Mouse (Mus musculus) forebrain, embryonic 12.5 days (tissue): ENCODE results near the gene Sema6d. TPM values are rescaled to one million over a fixed set of nuclear protein-coding genes. Genes with fewer than 3 reads are reported as not detected.

Experiments
- ATAC-seq: fragments of 200-750 bp; cut with Nextera tagmentation; 2 replicates; pipeline ENCODE4 v1.8.0; 2017; ENCODE audit warnings: moderate TSS enrichment; ENCODE audit not compliant: low FRiP score
- H3K27ac ChIP-seq: fragments of 300-500 bp; sonication (generic); 2 replicates; pipeline ENCODE4 v1.5.1; 2016; ENCODE audit warnings: mild to moderate bottlenecking
- H3K27me3 ChIP-seq: fragments of 300-500 bp; sonication (generic); 2 replicates; pipeline ENCODE4 v1.6.1; 2016; ENCODE audit warnings: mild to moderate bottlenecking
- H3K36me3 ChIP-seq: fragments of 300-500 bp; sonication (generic); replicated peaks from 2 replicates; pipeline ENCODE4 v1.6.1; 2016; ENCODE audit warnings: mild to moderate bottlenecking
- H3K4me1 ChIP-seq: fragments of 300-500 bp; sonication (generic); 2 replicates; pipeline ENCODE4 v1.6.1; 2016
- H3K4me2 ChIP-seq: fragments of 300-500 bp; sonication (generic); 2 replicates; pipeline ENCODE4 v1.6.1; 2016; ENCODE audit warnings: mild to moderate bottlenecking, moderate library complexity
- H3K4me3 ChIP-seq: fragments of 300-500 bp; sonication (generic); replicated peaks from 2 replicates; pipeline ENCODE4 v1.5.1; 2016; ENCODE audit warnings: mild to moderate bottlenecking
- H3K9ac ChIP-seq: fragments of 300-500 bp; sonication (generic); 2 replicates; pipeline ENCODE4 v1.6.1; 2016; ENCODE audit warnings: mild to moderate bottlenecking
- H3K9me3 ChIP-seq: fragments of 300-500 bp; sonication (generic); 2 replicates; pipeline ENCODE4 v1.6.1; 2016
- WGBS: fragments of 180-500 bp; shearing (Covaris S2); methylation state at CpG from one replicate; pipeline ENCODE4 v1.1.7; 2016; 5-methylcytosine and 5-hydroxymethylcytosine counted together
- polyA plus RNA-seq: library from polyadenylated mRNA; unstranded; fragments of >200 nt; fragmentation: Nextera tagmentation; extraction: Ambion mirVana; gene quantifications from 2 replicates; pipeline ENCODE4 v1.2.1, GENCODE M21; 2016

The Sema6d gene
- polyA plus RNA-seq, 1 experiment from 2014 or later, result 19.8 TPM

DNA sequence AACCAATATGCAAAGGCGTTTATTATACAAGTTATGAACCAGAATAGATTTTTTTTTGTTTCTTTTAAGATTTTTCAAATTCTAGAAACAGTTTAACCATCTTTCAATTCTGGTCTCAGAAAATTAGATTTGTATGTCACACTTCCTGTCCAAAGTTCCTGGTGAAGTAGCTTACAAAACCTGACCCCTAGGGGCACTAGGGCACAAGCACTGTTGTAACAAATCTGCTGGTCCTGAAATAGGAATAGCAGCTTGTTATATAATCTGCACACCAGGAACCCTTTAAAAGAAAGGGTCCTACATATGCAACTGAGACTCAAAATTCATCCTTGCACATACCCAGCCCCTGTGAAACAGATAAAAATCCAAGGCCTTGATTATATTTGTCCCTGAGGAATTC lies 298.5 kb downstream of the Sema6d start:
- Histone ChIP-seq H3K9ac (no peak overlapping the region), H3K27me3 (no peaks in the 10 kb centered on the region), H3K4me3 (no peak overlapping the region), H3K36me3 (no peaks in the 10 kb centered on the region), H3K4me2 (no peak overlapping the region), H3K27ac (no peak overlapping the region), H3K9me3 (no peaks in the 10 kb centered on the region), H3K4me1 (no peaks in the 10 kb centered on the region)
- WGBS, result 81% methylated on average over 1 of the region's 1 CpGs
- no peak for ATAC-seq

DNA sequence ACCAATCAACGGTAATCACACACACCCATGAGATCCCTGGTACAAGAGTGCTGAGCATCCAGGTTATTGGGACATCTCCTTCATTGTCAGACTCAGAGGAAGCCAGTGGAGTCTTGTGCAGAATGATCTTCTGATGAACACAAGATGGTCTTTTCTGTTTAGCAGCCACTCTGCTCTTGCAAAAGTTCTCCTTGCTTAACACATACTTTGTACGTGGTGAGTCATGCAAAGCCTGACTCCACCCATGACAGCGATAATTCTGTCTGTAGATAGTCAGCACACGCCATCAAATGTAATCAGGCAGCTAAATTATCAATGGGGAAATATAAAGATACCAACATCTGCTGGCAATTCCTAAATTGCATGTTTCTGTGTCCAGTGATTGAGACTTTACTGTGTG lies 307.0 kb downstream of the Sema6d start:
- no peaks in the 10 kb centered on the region for H3K36me3 ChIP-seq
- H3K27ac ChIP-seq, result no peak overlapping the region
- H3K4me2 ChIP-seq, result no peak overlapping the region
- no peak for ATAC-seq
- no peak overlapping the region for H3K4me3 ChIP-seq
- no peaks in the 10 kb centered on the region for H3K27me3 ChIP-seq
- H3K9ac ChIP-seq, result no peak overlapping the region
- no peaks in the 10 kb centered on the region for H3K9me3 ChIP-seq
- WGBS, result 96% methylated on average over 4 of the region's 4 CpGs
- H3K4me1 ChIP-seq, result no peaks in the 10 kb centered on the region

DNA sequence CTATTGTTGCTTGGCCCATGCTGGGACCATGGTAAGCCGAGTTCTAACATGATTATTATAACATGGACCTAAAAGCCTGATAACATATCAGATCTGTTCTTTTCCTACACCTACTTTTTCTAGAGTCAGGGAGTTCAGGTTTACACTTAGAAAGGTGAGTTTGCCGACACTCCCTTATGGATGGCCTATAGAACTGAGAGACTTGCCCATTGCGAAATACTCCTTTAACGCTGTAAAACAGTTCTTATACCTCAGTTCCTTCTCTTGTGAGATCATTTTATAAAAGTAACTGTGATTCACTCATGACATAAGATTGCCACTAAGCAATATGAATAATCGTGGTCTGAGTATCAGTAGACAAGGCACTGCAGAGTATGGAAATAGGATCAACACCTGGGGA lies 307.5 kb downstream of the Sema6d start:
- no peaks in the 10 kb centered on the region for H3K9me3 ChIP-seq
- 90% methylated on average over 5 of the region's 5 CpGs for WGBS
- no peak overlapping the region for H3K27ac ChIP-seq
- no peaks in the 10 kb centered on the region for H3K36me3 ChIP-seq
- H3K27me3 ChIP-seq, result no peaks in the 10 kb centered on the region
- no peak overlapping the region for H3K4me3 ChIP-seq
- no peak overlapping the region for H3K9ac ChIP-seq
- H3K4me2 ChIP-seq, result no peak overlapping the region
- H3K4me1 ChIP-seq, result no peaks in the 10 kb centered on the region
- ATAC-seq, result no peak

DNA sequence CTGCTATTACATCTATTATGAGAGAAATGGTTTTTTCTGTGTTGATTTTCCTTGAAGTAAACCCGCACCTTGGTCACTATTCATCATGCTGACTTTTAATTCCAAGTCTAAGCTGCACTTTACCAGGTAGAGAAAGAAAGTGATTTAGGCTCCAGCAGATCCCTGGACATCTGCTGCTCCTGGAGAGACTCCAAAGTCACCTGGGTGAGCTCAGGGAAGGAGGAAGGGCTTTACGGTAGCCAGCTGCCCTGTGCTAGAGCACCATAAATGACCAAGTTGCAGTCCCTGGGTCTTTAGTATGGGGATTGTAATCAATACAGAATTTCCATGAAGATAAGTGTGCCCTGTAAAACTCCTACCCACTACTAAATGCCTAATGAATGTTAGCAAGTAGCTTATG lies 309.8 kb downstream of the Sema6d start:
- Histone ChIP-seq H3K27ac (no peak overlapping the region), H3K4me1 (peaks cover 10% of the 10 kb centered on the region), H3K4me2 (no peak overlapping the region), H3K36me3 (no peaks in the 10 kb centered on the region), H3K9me3 (no peaks in the 10 kb centered on the region), H3K9ac (no peak overlapping the region), H3K27me3 (no peaks in the 10 kb centered on the region), H3K4me3 (no peak overlapping the region)
- no peak for ATAC-seq
- 95% methylated on average over 2 of the region's 2 CpGs for WGBS

DNA sequence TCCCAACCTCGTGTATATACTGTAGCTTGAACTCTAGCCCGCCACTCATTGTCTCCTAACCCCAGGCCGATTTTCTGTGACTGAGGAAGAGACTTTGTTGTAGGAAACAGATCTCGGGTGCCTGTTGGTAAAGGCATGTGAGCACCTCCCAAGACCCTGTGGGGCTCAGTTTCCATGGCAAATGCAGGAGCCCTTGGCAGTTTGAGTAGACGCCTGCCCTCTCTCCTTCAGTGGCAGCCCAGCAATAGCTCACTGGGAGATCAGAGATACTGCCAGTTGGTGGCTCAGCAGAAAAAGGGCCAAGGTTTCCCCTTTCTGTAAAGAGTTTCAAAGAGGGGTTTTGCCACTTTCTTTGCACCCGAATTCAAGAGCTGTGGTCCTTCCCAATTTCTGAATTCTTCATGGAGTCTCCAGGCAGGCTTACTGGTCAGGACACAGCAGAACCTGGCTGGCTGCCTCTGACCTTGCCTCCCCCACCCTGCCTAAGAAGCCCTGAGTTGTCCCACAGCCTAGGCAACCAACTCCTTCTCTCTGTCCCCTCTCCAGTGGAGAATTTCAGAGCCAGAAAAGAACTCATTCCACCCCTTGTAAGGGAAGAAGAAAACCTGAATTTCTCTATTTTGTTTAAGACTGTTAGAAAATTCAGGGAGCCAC lies 312.1 kb downstream of the Sema6d start:
- no peak overlapping the region for H3K27ac ChIP-seq
- H3K9me3 ChIP-seq, result no peaks in the 10 kb centered on the region
- no peak for ATAC-seq
- peaks cover 14% of the 10 kb centered on the region for H3K4me1 ChIP-seq
- 73% methylated on average over 6 of the region's 6 CpGs for WGBS
- H3K36me3 ChIP-seq, result no peaks in the 10 kb centered on the region
- H3K4me3 ChIP-seq, result no peak overlapping the region
- H3K4me2 ChIP-seq, result no peak overlapping the region
- no peak overlapping the region for H3K9ac ChIP-seq
- no peaks in the 10 kb centered on the region for H3K27me3 ChIP-seq

DNA sequence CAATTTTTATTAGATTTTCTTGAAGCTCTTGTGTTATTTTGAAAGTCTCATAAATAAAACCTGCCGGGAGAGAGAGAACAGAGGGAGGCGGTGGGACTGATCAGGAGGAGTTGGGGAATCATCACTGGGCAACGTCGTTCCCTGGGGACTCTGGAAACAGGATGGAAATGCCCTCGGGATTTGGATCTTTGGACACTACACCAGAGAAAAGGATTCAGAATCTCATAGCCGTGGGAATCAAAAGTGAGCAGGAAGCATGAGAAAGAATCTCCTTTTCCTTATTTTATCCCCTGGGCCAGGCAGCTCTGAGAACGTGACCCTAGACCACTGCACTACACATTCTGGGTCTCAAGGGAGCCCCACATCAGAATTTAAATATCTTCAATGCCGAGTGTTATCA lies 313.8 kb downstream of the Sema6d start:
- Histone ChIP-seq H3K36me3 (no peaks in the 10 kb centered on the region), H3K27ac (no peak overlapping the region), H3K27me3 (no peaks in the 10 kb centered on the region), H3K4me2 (no peak overlapping the region), H3K4me3 (no peak overlapping the region), H3K4me1 (peaks cover 14% of the 10 kb centered on the region), H3K9me3 (no peaks in the 10 kb centered on the region), H3K9ac (no peak overlapping the region)
- WGBS, result 87% methylated on average over 8 of the region's 8 CpGs
- no peak for ATAC-seq

DNA sequence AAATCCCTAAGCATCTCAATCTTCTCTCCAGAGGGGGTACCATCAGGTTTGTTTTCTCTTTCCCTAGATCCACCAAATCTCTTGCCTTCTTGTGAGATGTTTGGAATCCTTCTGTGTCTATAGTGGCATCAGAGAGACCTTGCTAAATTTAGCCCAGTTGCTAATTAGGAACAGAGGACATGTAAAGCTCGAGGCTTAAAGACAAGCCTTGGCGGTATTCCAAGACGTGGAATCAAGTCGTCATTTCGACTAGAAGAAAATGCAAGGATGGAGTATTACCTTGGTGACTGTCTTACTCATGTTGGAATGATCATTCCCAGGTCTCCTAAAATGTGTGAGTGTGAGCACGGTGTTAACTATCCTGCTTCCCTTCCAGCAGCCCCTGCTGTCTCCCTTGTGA lies 314.2 kb downstream of the Sema6d start:
- Histone ChIP-seq H3K4me2 (no peak overlapping the region), H3K36me3 (no peaks in the 10 kb centered on the region), H3K4me1 (peaks cover 14% of the 10 kb centered on the region), H3K4me3 (no peak overlapping the region), H3K27me3 (no peaks in the 10 kb centered on the region), H3K27ac (0 out of 2 replicates have a peak overlapping the region, but pooled peaks have one; percentile 53), H3K9me3 (no peaks in the 10 kb centered on the region), H3K9ac (no peak overlapping the region)
- ATAC-seq, result peak; percentile 11; the same call in 1 of the 2 replicates
- 66% methylated on average over 6 of the region's 6 CpGs for WGBS

DNA sequence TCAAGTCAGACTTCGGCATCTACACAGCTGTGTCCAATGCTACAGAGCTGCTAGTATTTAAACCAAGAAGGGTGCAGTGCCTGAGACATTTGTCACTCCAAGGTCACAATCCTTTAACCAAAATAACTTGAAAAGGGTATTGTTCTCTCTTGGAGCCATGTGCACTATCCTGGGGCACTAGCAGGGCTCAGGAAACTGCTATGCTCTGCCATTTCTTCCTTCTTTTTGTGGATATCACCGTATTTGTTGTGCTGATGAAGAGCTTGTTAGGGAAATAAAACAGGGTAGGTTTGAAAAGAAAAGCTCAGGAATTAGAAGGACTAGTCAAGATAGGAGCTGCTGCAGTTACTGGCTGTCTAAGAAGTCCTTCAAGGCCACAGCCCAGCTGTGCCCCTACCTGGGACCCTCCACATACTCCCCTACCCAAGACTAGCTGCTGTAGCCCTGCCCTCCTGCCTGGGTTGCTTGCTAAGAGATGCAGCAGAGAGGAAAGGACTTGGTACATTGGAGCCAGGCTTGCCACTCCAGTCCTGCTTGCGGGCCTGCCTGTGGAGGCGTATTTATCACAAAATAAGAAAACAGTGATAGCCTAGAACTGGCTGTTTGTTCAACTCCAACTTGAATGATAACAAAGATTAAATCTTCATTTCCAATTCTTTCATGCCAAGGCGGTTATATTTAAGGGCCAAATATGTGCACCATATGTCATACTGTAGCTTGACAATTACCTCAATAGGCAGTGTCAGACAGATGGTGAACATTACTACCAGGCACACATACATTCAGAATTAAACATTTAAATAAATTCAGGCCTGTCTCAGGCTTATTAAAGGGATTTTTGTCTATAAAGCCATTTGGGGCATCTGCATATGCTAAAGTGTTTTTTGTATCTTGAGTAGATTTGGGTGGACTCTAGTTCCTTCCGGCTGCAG lies 315.1 kb downstream of the Sema6d start:
- H3K4me2 ChIP-seq, result no peak overlapping the region
- H3K9me3 ChIP-seq, result no peaks in the 10 kb centered on the region
- H3K9ac ChIP-seq, result no peak overlapping the region
- peak overlapping the region; percentile 53; the same call in 1 of the 2 replicates for H3K27ac ChIP-seq
- no peaks in the 10 kb centered on the region for H3K36me3 ChIP-seq
- ATAC-seq, result no peak
- H3K4me3 ChIP-seq, result no peak overlapping the region
- peaks cover 14% of the 10 kb centered on the region for H3K4me1 ChIP-seq
- WGBS, result 80% methylated on average over 6 of the region's 6 CpGs
- no peaks in the 10 kb centered on the region for H3K27me3 ChIP-seq

DNA sequence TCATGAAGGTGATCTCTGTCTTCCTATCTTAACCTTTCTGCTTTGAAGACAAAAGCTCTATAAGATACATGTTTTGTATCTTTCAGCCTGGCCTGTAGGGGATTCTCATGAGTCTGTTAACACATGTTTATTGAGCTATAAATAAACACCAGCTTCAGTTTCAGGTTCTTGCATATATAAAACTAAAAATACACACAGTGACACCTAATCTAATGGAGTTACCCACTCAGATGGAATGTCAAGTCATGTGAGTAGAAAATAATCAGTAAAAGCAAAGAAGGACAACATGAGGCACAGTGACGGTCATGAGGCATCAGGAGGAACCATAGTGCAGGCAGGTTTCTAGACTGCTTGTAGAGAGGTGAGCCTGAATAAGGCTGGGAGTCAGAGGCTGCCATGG lies 319.2 kb downstream of the Sema6d start:
- peaks cover 10% of the 10 kb centered on the region for H3K4me1 ChIP-seq
- no peak overlapping the region for H3K4me2 ChIP-seq
- H3K9me3 ChIP-seq, result no peaks in the 10 kb centered on the region
- H3K27me3 ChIP-seq, result no peaks in the 10 kb centered on the region
- 86% methylated on average over 1 of the region's 1 CpGs for WGBS
- H3K36me3 ChIP-seq, result no peaks in the 10 kb centered on the region
- ATAC-seq, result no peak
- H3K9ac ChIP-seq, result no peak overlapping the region
- no peak overlapping the region for H3K27ac ChIP-seq
- H3K4me3 ChIP-seq, result no peak overlapping the region

DNA sequence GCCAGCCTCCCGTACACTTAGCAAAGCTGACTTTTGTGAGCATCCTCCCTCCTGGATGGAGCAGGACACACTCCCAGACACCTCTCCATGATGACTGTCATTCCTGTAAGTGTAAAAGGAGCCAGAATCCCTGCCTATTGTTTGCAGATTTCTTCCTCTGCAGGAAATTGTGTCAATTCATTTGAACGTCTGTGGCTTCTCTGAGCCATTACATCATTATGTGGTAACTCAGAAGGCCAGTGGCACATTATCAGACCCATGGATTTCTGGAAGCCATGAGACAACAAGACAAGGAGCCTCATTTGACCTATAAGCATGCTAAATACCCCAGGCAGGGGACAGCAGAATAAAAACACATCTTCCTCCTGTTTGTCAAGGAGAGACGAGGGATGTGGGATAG lies 327.0 kb downstream of the Sema6d start:
- H3K9ac ChIP-seq, result no peak overlapping the region
- H3K36me3 ChIP-seq, result no peaks in the 10 kb centered on the region
- ATAC-seq, result no peak
- H3K27ac ChIP-seq, result no peak overlapping the region
- H3K27me3 ChIP-seq, result no peaks in the 10 kb centered on the region
- no peaks in the 10 kb centered on the region for H3K9me3 ChIP-seq
- no peak overlapping the region for H3K4me2 ChIP-seq
- 68% methylated on average over 3 of the region's 3 CpGs for WGBS
- no peak overlapping the region for H3K4me3 ChIP-seq
- H3K4me1 ChIP-seq, result no peaks in the 10 kb centered on the region

DNA sequence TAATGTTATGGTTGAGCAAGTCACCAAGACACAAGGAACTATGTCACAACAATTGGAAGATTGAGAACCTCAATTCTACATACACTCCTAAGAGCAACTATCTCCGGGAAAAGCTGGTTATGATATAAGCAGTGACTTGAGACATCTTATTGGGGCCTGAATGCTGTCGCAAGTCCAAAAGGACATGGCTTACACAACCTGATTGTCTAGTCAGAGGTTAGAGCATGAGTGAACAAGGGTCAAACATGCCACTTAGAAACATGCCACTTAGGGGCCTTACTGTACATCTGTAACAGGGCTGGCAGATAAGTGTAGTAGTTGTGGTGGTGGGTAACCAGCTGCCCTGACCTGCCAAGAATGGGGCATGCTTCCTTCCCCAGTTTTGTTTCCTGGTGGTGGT lies 328.6 kb downstream of the Sema6d start:
- ATAC-seq, result no peak
- Histone ChIP-seq H3K36me3 (no peaks in the 10 kb centered on the region), H3K27me3 (no peaks in the 10 kb centered on the region), H3K9me3 (no peaks in the 10 kb centered on the region), H3K4me2 (no peak overlapping the region), H3K4me1 (no peaks in the 10 kb centered on the region), H3K9ac (no peak overlapping the region), H3K27ac (no peak overlapping the region), H3K4me3 (no peak overlapping the region)
- WGBS, result 95% methylated on average over 2 of the region's 2 CpGs

DNA sequence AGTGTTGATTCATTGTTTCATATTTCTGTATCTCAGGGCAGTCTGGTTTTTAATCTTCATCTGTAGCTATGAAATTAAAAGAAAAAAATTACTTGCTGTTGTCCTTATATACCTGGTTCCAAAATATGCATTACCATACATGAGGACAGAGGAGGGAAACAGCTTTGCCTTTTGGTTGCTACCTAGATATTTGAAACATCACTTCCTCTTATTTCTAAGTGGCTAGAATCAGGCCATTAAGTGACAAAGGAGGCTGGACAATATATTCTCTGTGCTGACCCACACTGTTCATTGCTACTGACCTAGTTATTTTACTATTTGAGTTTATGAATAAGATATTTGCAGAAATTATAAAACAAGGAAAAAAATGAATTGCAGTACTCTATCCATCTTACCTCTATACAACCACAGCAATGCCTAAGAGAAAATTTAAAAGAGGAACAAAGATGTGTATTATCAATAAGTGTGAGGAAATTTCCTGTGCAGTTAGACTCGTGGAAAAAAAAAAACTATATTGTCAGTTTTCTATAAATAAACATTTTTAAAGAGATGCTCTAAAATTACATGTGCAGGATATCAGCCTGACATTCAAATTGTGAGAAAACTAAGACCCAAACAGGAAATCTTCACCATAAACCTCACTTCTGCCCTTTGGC lies 330.5 kb downstream of the Sema6d start:
- Histone ChIP-seq H3K9ac (no peak overlapping the region), H3K36me3 (no peaks in the 10 kb centered on the region), H3K27ac (no peak overlapping the region), H3K4me2 (no peak overlapping the region), H3K4me1 (no peaks in the 10 kb centered on the region), H3K4me3 (no peak overlapping the region), H3K9me3 (no peaks in the 10 kb centered on the region), H3K27me3 (no peaks in the 10 kb centered on the region)
- no peak for ATAC-seq
- WGBS, result 81% methylated on average over 1 of the region's 1 CpGs
